Mouse (Mus musculus) Muller cell, postnatal 12 days (primary cell): ENCODE results near the gene Gcfc2.

Experiments used
- DNase-seq: peaks from one replicate; pipeline ENCODE4 v3.0.0-alpha.2; 2015; ENCODE audit errors: inconsistent ontology term

The Gcfc2 gene

GRCm38 (mm10) chr6:81975971-81976621 is 52.6 kb downstream of the Gcfc2 start:
- peak; percentile 72 for DNase-seq

- DNase-seq: no peak
Observed at GRCm38 (mm10) chr6:81979286-81979685, 55.8 kb downstream of the Gcfc2 start.

- DNase-seq: no peak
Observed at GRCm38 (mm10) chr6:81986171-81986570, 62.7 kb downstream of the Gcfc2 start.

- DNase-seq: no peak
Observed at GRCm38 (mm10) chr6:81986599-81986998, 63.1 kb downstream of the Gcfc2 start.

GRCm38 (mm10) chr6:81987010-81987409 is 63.5 kb downstream of the Gcfc2 start:
- peak; percentile 93 for DNase-seq

- peak; percentile 52 for DNase-seq
Observed at GRCm38 (mm10) chr6:81987580-81987979, 64.1 kb downstream of the Gcfc2 start.

- no peak for DNase-seq
Observed at GRCm38 (mm10) chr6:81988341-81988740, 64.9 kb downstream of the Gcfc2 start.

GRCm38 (mm10) chr6:81990049-81990810 is 66.8 kb downstream of the Gcfc2 start:
- DNase-seq: peak; percentile 43
